Mouse (Mus musculus) heart, adult 11 months (tissue): ENCODE data around the gene Nr5a2.

ENCODE experiments used
- DNase-seq: peaks from one replicate; pipeline ENCODE4 v3.0.0; 2022

Gene Nr5a2

GRCm38 (mm10) chr1:136909494-136910037 is 50.7 kb downstream of the Nr5a2 start:
- no peak for DNase-seq

- DNase-seq = no peak
Observed at GRCm38 (mm10) chr1:136898130-136898529, 62.1 kb downstream of the Nr5a2 start.

- no peak for DNase-seq
Observed at GRCm38 (mm10) chr1:136896351-136896750, 63.9 kb downstream of the Nr5a2 start.

GRCm38 (mm10) chr1:136895877-136896276 is 64.4 kb downstream of the Nr5a2 start:
- peak; percentile 36 for DNase-seq

- no peak for DNase-seq
Observed at GRCm38 (mm10) chr1:136894753-136895152, 65.5 kb downstream of the Nr5a2 start.

GRCm38 (mm10) chr1:136893162-136893561 is 67.1 kb downstream of the Nr5a2 start:
- DNase-seq = no peak

- no peak for DNase-seq
Observed at GRCm38 (mm10) chr1:136890439-136890838, 69.8 kb downstream of the Nr5a2 start.

- no peak for DNase-seq
Observed at GRCm38 (mm10) chr1:136888704-136889103, 71.5 kb downstream of the Nr5a2 start.

GRCm38 (mm10) chr1:136886678-136887077 is 73.6 kb downstream of the Nr5a2 start:
- no peak for DNase-seq

- DNase-seq = peak; percentile 11
Observed at GRCm38 (mm10) chr1:136883458-136884174, 76.6 kb downstream of the Nr5a2 start.

GRCm38 (mm10) chr1:136880260-136880659 is 80.0 kb downstream of the Nr5a2 start:
- no peak for DNase-seq

- no peak for DNase-seq
Observed at GRCm38 (mm10) chr1:136875006-136875405, 85.2 kb downstream of the Nr5a2 start.

- peak; percentile 92 for DNase-seq
Observed at GRCm38 (mm10) chr1:136868955-136869354, 91.3 kb downstream of the Nr5a2 start.

- DNase-seq = no peak
Observed at GRCm38 (mm10) chr1:136868285-136868684, 92.0 kb downstream of the Nr5a2 start.

GRCm38 (mm10) chr1:136866481-136867092 is 93.7 kb downstream of the Nr5a2 start:
- no peak for DNase-seq

- no peak for DNase-seq
Observed at GRCm38 (mm10) chr1:136863209-136863608, 97.0 kb downstream of the Nr5a2 start.

- DNase-seq = no peak
Observed at GRCm38 (mm10) chr1:136859454-136859853, 100.8 kb downstream of the Nr5a2 start.

- no peak for DNase-seq
Observed at GRCm38 (mm10) chr1:136858724-136859123, 101.5 kb downstream of the Nr5a2 start.

GRCm38 (mm10) chr1:136856104-136856503 is 104.1 kb downstream of the Nr5a2 start:
- DNase-seq = no peak

GRCm38 (mm10) chr1:136848791-136849190 is 111.5 kb downstream of the Nr5a2 start:
- peak; percentile 7 for DNase-seq

- DNase-seq = no peak
Observed at GRCm38 (mm10) chr1:136846081-136846480, 114.2 kb downstream of the Nr5a2 start.

- peak; percentile 80 for DNase-seq
Observed at GRCm38 (mm10) chr1:136845341-136845740, 114.9 kb downstream of the Nr5a2 start.

GRCm38 (mm10) chr1:136840512-136840911 is 119.7 kb downstream of the Nr5a2 start:
- peak; percentile 17 for DNase-seq

GRCm38 (mm10) chr1:136839202-136839601 is 121.0 kb downstream of the Nr5a2 start:
- peak; percentile 89 for DNase-seq
